12 mouse cellular contexts compared by ENCODE assay signal in genomic region chr12:75479375-75479898, GRCm38 (mm10).
"Had no signal": no experiment of that assay in that cellular context is flagged by ENCODE, and none has a peak within 500 bp of the region (broad histone marks: within the 10 kb centered on the region; RNA-seq: fewer than 3 reads in every experiment).

No protein-coding gene starts in this region.

- H3K4me2 ChIP-seq: intestine, embryonic 15.5 days; limb, embryonic 13.5 days; liver, embryonic 13.5 days; lung, embryonic 15.5 days; neural tube, embryonic 15.5 days had no signal

- H3K4me1 ChIP-seq: intestine, embryonic 15.5 days; limb, embryonic 13.5 days; lung, embryonic 15.5 days had no signal

- H3K27ac ChIP-seq: intestine, embryonic 15.5 days; limb, embryonic 13.5 days; liver, embryonic 13.5 days; lung, embryonic 15.5 days; midbrain, embryonic 10.5 days; neural tube, embryonic 15.5 days had no signal

- H3K4me3 ChIP-seq: intestine, embryonic 15.5 days; limb, embryonic 13.5 days; liver, embryonic 13.5 days; lung, embryonic 15.5 days; midbrain, embryonic 10.5 days; myocyte; neural tube, embryonic 15.5 days had no signal

- DNase-seq: left cerebral cortex, postnatal 4 days; liver, embryonic 13.5 days; midbrain, embryonic 14.5 days; right cerebral cortex, adult 18-20 months; thymus, adult 18-20 months; thymus, postnatal 14 days had no signal

- H3K9me3 ChIP-seq: intestine, embryonic 15.5 days; limb, embryonic 13.5 days; liver, embryonic 13.5 days; lung, embryonic 15.5 days; midbrain, embryonic 10.5 days; neural tube, embryonic 15.5 days had no signal

- H3K9ac ChIP-seq: intestine, embryonic 15.5 days; limb, embryonic 13.5 days; liver, embryonic 13.5 days; lung, embryonic 15.5 days; neural tube, embryonic 15.5 days had no signal

- H3K36me3 ChIP-seq: intestine, embryonic 15.5 days; liver, embryonic 13.5 days; lung, embryonic 15.5 days; neural tube, embryonic 15.5 days had no signal

- H3K27me3 ChIP-seq: intestine, embryonic 15.5 days; limb, embryonic 13.5 days; liver, embryonic 13.5 days; lung, embryonic 15.5 days; neural tube, embryonic 15.5 days had no signal

- ATAC-seq: intestine, embryonic 15.5 days had no signal
